Mouse (Mus musculus) heart, postnatal 10 days (tissue): ENCODE measurements around the gene Ash1l. TPM values are rescaled to one million over a fixed set of nuclear protein-coding genes. Genes with fewer than 3 reads are reported as not detected.
A peak's percentile ranks its signal among the peaks of the same experiment; 100 is the strongest.
"Not testable (repeated sequence)": the region's sequence is repeated elsewhere in the genome, so short reads cannot be mapped to it uniquely, and the experiment has no call there.

Source experiments
- DNase-seq, 2 experiments: peaks; one replicate each; pipeline ENCODE4 v3.0.0; 2021
- intact Hi-C: fragments of 180-260 bp; cut with DNase I; formaldehyde crosslinking; loops from one replicate; pipeline ENCODE4 v1.15.1; 2025
- total RNA-seq, 2 experiments: library from RNA; stranded (reverse); gene quantifications; 2 replicates each; pipeline ENCODE4 v1.2.3; 2021

Gene Ash1l
- total RNA-seq, 2 experiments from 2014 or later: 45.4 to 46.0 TPM

- intact Hi-C loops: no loop called here
- no peak for DNase-seq
Observed at GRCm38 (mm10) chr3:88953246-88953645, 2.8 kb downstream of the Ash1l start.

GRCm38 (mm10) chr3:88953736-88954135 is 3.3 kb downstream of the Ash1l start:
- intact Hi-C loops: no loop called here

GRCm38 (mm10) chr3:88963211-88963610 is 12.8 kb downstream of the Ash1l start:
- DNase-seq, intact Hi-C loops: not testable (repeated sequence)

More at GRCm38 (mm10) chr3:88953736-88954135, 3.3 kb downstream of the Ash1l start:
- no peak for DNase-seq

GRCm38 (mm10) chr3:88975012-88975411 is 24.6 kb downstream of the Ash1l start:
- intact Hi-C loops: no loop called here
- DNase-seq: no peak

GRCm38 (mm10) chr3:88981206-88982010 is 31.0 kb downstream of the Ash1l start:
- intact Hi-C loops: no loop called here
- no peak for DNase-seq

GRCm38 (mm10) chr3:88983921-88984381 is 33.5 kb downstream of the Ash1l start:
- intact Hi-C loops: no loop called here
- no peak for DNase-seq

GRCm38 (mm10) chr3:88992793-88993192 is 42.4 kb downstream of the Ash1l start:
- DNase-seq: no peak
- intact Hi-C loops: loop anchor here (5.0 kb wide), 1 partner anchor 45 kb away; no protein-coding TSS in a partner anchor

- DNase-seq: no peak
- intact Hi-C loops: no loop called here
Observed at GRCm38 (mm10) chr3:89001536-89001935, 51.1 kb downstream of the Ash1l start.

GRCm38 (mm10) chr3:89030896-89031295 is 80.5 kb downstream of the Ash1l start:
- intact Hi-C loops, DNase-seq: not testable (repeated sequence)

GRCm38 (mm10) chr3:89043359-89043758 is 92.9 kb downstream of the Ash1l start:
- no peak for DNase-seq
- intact Hi-C loops: no loop called here

- DNase-seq: no peak
- intact Hi-C loops: no loop called here
Observed at GRCm38 (mm10) chr3:89058361-89058760, 107.9 kb downstream of the Ash1l start.

- intact Hi-C loops: no loop called here
- peak; percentile 26 to 40 for DNase-seq
Observed at GRCm38 (mm10) chr3:89058783-89059182, 108.4 kb downstream of the Ash1l start.

GRCm38 (mm10) chr3:89061696-89062095 is 111.3 kb downstream of the Ash1l start:
- intact Hi-C loops: no loop called here
- no peak for DNase-seq

GRCm38 (mm10) chr3:89067265-89067664 is 116.8 kb downstream of the Ash1l start:
- DNase-seq: no peak
- intact Hi-C loops: no loop called here

- intact Hi-C loops: no loop called here
- DNase-seq: no peak
Observed at GRCm38 (mm10) chr3:89077383-89077782, 127.0 kb downstream of the Ash1l start.

- intact Hi-C loops, DNase-seq: not testable (repeated sequence)
Observed at GRCm38 (mm10) chr3:89082287-89082686, 131.9 kb downstream of the Ash1l start.

GRCm38 (mm10) chr3:89084133-89084532 is 133.7 kb downstream of the Ash1l start:
- no peak for DNase-seq
- intact Hi-C loops: no loop called here

- intact Hi-C loops: no loop called here
- no peak for DNase-seq
Observed at GRCm38 (mm10) chr3:89084654-89085190, 134.3 kb downstream of the Ash1l start.

- intact Hi-C loops: no loop called here
- DNase-seq: peak; percentile 74 to 91
Observed at GRCm38 (mm10) chr3:89087338-89088110, 137.1 kb downstream of the Ash1l start.

GRCm38 (mm10) chr3:89088974-89089373 is 138.6 kb downstream of the Ash1l start:
- DNase-seq: no peak
- intact Hi-C loops: no loop called here
